Mouse (Mus musculus): Measurements from ENCODE around the gene Xrcc1.
A peak's percentile ranks its signal among the peaks of the same experiment; 100 is the strongest.
"Not testable (repeated sequence)": the region's sequence is repeated elsewhere in the genome, so short reads cannot be mapped to it uniquely, and the experiment has no call there.

The Xrcc1 gene

DNA sequence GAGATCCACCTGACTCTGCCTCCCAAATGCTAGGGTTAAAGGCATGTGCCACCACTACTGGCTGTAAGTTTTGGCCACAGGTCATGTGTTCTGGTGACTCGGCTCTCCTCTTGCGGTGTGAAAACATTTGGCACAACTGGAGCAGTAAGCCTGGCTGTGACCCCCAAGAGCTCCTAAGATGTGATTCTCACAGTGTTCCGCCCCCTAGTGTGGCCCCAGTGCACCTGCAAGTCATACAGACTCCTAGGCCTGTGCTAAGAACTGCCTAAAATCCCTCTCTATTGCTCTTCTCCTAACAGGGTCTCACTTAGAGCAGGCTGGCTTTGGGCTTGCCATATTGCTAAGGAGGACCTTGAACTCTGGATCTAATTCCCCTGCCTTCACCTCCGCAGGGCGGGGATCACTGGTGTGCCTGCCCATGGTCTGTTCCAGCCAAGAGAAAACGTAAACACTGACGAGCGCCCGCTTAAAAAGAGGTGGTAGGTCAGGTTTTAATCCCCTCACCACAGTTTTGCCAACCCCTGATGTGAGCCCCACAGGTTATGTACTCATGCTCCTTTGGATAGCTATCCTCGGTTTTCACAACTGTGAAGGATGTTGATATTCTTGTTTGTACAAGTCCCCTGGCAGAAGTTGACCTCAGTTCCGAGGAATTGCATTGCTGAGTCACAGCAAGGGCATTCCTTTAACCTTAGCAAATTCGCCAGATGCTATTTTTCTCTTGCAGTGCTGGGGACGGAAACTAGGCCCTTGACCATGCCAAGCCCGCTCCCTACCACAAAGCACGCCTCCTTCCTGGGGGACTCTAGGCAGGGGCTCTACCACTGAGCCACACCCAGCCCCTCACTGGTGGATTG lies 53.4 kb downstream of the Xrcc1 start:
- DNase-seq (ENCODE audit: inconsistent age in 2 of 2, low spot score in 1 of 2): peak; percentile 60 to 82

DNA sequence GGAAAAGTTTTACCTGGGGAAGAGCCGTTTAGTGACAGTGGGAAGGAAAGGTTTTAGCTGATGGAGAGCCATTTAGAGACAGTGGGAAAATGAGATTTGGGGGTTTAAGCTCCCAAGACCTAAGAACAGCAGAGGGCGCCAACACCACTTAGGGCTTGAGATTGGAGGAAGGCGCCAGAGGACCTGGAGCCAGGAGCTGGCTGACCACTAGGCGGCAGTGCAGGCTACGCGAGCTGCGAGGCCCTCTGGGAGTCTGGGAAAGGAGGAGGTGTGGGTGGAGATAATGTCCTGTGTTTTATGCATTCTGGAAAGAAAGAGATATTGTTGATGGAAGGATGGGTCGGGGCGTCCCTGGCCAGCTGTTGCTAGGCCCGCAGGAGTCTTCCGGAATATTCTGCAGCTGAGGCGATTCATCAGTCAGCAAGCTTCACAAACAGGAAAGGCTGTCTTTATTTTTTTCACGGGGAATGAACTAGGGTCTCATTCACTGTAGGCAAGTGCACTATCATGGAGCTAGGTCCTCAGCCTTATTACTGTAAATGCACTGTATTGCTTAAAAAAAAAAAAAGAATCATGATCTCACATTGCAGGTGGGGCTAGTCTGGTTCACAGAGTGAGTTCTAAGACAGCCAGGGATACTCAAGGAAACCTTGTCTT lies 55.0 kb downstream of the Xrcc1 start:
- DNase-seq (ENCODE audit: inconsistent age in 2 of 2, low spot score in 1 of 2): peak; percentile 94 to 98

DNA sequence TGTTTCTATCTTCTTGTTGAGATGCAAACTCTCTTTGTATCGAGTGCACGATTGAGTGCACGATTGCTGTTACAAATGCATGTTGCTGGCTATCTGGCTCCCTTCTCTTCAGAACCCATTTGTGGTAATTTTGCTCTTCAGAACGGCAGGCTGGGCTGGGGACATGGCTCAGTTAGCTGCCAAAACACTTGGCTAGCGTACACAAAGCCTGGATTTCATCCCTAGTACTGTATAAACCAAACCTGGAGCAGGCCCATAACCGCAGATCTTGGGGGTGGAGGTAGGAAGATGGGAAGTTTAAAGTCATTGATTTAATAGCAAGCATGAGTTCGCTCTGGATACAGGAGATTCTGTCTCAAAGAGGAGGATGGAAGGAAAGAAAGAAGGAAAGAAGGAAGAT lies 59.5 kb downstream of the Xrcc1 start:
- DNase-seq (ENCODE audit: inconsistent age in 2 of 2, low spot score in 1 of 2): no peak

DNA sequence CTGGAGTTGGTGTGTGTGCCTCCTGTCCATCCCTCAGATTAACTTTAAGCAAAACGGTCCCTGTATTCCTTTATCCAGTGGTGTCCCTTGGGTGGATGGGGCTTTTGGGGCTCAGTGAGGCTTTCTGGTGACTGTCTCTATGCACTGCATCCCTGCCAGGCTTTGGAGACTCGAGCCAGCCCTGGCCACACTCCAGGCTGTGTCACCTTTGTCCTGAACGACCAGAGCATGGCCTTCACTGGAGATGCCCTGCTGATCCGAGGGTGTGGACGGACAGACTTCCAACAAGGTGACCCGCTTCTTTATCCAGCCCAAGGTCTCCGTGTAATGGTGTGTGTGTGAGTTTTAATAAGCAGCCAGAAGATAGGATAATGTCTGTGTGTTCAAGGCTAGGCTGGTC lies 60.0 kb downstream of the Xrcc1 start:
- no peak for DNase-seq (ENCODE audit: inconsistent age in 2 of 2, low spot score in 1 of 2)

DNA sequence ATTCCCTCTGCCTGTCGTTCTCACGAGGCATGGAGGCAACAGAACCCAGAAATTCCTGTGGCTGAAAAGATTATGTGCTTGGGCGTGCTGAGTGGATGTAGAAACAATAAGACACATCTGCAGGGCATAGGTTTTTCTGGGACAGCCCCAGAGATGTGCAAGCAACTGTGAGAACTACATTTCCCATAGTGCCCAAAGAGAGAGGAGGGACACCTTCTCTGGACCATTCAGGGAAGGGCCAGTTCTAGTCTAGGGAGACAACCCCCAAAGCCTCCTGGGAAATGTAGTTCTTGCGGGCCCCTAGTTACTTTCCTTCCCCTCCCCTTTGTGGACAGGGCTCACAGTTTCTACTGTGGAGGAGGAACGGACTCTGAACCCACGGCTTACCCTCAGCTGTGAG lies 61.9 kb downstream of the Xrcc1 start:
- DNase-seq (ENCODE audit: inconsistent age in 2 of 2, low spot score in 1 of 2): peak; percentile 64 to 81

DNA sequence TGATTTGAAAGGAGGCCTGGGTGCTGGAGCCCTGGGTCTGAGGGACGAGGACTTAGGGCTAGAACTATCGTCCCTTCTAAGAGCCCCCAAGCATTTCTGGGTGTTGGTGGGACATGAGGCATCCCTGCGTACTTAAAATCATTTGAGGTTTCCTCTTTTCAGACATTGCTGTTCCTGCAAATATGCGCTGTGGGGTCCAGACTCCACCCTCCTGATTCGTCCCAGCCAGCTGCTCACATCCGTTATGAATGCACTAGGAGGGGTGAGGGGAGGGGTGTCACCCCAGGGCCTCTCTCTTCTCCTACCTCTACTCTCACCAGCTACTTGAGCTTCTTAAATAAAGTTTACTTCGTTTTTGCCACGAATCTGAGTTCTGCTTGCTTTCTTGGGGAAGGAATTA lies 62.5 kb downstream of the Xrcc1 start:
- DNase-seq (ENCODE audit: inconsistent age in 2 of 2, low spot score in 1 of 2): no peak

DNA sequence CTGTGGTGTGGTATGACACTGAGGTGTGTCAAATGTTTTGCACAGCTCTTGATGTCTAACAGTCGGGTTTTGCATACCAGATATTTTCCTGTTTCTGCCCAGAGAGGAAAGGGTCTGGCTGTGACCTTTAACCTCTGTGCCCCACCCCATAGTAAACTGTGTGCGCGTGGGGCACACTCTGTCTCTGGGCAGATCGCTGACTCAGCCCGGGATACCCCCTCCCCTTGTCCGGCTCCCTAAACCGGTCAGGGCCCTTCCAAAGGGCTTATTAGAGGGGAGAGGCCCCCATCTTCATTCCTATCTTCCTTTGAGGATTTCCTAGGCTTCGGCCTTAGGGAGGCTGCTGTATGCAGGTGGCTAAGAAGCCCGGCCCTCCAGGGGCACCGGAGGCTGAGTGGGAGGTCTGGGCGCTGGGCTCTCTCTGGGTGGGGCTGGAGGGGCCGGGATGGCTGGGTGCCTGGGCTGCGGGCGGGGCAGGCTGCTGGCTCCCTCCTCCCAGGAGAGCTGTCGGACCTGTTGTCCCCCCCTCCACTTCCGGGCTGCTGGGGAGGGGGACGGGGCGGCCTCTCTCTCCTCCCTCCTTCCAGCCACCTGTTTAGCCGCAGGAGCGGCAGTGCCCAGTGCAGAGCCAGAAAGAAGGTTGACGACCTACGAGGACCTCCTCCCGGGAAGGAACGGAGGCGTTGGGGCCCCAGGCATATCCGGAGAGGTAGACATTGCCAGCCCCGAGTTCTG lies 64.2 kb downstream of the Xrcc1 start, which contains the start of gene Phldb3:
Gene Phldb3, plus strand, starts transcription at position 620 of the 735 bp plus-strand sequence.
- DNase-seq (ENCODE audit: inconsistent age in 2 of 2, low spot score in 1 of 2): peak in 1 of 2 experiments; percentile 56

DNA sequence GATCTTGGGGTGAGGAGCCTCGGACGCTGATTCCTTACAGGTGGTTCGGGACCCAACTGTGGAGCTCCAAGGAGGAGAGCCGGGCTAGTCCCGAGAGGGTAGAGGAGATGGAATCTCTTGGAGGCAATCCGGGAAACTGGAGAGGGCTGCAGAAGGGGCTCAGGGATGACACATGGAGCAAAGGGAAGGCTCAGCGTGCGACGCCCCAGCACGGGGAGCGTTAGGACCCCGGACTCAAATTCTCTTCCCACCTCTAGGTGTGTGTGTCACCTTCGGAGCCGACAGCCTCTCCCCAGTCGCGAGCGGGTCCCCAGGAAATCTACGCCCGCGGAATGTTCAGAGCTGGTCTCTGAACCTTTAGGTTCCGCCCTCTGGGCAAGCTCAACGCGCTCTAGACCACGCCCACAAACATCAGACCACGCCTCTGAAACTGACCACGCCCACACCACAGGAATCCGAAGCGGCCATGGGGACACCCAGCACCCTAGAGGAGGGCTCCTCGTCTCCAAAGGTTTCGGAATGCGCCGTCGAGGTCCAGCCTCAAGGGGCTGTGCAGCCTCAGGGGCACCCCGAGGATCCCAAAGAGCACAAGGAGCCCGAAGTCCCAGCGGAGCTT lies 64.9 kb downstream of the Xrcc1 start:
- DNase-seq (ENCODE audit: inconsistent age in 2 of 2, low spot score in 1 of 2): peak; percentile 95 to 99

DNA sequence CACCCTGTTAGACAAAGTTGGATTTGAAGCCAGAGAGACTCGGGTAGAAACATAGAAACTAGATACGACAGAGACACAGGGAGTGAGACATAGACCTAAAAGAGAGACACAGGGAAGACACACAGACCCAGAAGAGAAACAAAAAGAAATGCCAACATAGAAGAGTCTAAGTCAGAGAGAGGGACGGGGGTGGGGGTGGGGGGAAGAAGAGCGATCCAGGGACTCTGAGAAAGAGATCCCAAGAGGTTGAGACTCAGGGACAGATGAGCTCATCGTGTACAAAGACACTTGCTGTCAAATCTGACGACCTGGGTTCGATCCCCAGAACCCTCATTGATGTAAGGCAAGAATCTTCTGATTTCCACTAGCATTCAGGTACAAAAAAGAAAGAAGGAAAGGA lies 65.6 kb downstream of the Xrcc1 start:
- DNase-seq (ENCODE audit: inconsistent age in 2 of 2, low spot score in 1 of 2): no peak

DNA sequence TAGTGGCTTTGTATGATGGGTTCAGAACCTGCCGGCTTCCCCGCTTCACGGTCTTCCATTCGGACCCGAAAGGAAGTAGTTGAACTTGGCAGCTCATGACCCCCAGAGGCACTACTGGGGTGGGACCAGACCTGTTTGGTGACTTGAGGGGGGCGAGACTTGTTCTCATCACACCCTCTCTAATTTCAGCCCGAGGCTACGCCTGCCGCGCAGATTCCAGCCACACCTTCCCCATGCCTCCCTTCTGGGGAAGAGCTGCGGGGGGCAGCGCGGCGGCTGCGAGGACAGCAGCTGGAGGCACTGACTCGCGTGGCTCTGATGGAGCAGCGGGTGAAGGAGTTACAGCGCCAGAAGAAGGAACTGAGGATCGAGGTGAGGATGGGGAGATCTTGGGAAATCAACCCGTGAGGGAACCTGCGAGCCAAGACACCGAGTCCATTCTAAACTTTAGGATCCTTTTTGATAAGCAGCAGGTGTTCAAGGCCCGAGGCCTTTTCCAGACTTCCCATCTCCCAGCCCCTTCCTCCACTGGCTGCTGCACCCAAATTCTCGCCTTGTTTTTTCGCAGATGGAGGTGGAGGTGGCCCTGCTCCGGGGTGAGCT lies 66.3 kb downstream of the Xrcc1 start:
- DNase-seq (ENCODE audit: inconsistent age in 2 of 2, low spot score in 1 of 2): no peak

DNA sequence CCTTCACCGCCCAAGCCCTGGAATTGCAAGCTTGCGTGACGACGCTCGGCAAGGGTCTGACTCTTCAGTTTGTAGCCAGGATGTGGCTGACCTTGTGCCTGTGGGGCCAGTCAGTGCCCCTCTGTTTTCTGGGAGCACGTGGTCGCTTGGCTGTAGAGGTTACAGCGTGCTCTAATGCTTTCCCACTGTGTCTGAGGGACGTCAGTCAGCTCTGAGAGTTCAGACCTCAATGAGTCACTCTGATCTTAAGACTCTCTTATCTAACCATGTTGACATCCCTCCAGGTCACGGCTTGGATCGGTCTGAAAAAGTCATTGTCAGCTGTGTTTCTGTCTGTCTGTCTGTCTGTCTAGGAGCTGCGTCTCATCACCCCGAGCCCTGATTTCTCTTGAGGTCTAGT lies 68.7 kb downstream of the Xrcc1 start:
- DNase-seq (ENCODE audit: inconsistent age in 2 of 2, low spot score in 1 of 2): peak; percentile 53 to 57

DNA sequence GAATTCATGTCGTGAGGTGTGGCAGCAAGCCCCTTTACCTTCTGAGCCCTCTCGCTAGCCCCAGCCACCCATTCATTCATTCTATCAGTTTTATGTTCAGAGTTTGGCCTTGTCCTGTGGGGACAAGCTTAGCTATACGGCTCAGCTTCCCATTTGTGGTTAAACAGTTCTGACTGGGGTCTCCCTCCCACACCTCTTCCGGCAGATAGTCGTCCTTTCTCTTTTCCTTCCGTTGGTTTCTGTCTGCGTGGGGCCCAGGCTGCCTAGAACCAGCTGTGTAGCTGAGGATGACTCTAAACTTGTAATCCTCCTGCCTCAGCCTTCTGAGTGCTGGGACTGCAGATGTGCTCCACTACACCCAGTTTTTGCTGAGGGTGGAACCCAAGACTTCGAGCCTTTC lies 71.7 kb downstream of the Xrcc1 start:
- no peak for DNase-seq (ENCODE audit: inconsistent age in 2 of 2, low spot score in 1 of 2)

DNA sequence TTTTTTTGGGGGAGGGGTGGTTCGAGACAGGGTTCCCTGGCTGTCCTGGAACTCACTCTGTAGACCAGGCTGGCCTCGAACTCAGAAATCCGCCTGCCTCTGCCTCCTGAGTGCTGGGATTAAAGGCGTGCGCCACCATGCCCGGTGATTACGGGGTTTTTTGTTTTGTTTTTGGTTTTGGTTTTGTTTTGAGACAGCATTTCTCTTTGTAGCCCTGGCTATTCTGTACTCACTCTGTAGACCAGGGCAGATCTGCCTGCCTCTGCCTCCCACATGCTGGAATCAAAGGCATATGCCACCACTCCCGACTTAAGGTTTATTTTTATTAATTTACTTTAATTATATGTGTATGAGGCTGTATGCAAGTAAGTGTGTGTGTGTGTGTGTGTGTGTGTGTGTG lies 72.3 kb downstream of the Xrcc1 start:
- DNase-seq (ENCODE audit: inconsistent age in 2 of 2, low spot score in 1 of 2): not testable (repeated sequence)

DNA sequence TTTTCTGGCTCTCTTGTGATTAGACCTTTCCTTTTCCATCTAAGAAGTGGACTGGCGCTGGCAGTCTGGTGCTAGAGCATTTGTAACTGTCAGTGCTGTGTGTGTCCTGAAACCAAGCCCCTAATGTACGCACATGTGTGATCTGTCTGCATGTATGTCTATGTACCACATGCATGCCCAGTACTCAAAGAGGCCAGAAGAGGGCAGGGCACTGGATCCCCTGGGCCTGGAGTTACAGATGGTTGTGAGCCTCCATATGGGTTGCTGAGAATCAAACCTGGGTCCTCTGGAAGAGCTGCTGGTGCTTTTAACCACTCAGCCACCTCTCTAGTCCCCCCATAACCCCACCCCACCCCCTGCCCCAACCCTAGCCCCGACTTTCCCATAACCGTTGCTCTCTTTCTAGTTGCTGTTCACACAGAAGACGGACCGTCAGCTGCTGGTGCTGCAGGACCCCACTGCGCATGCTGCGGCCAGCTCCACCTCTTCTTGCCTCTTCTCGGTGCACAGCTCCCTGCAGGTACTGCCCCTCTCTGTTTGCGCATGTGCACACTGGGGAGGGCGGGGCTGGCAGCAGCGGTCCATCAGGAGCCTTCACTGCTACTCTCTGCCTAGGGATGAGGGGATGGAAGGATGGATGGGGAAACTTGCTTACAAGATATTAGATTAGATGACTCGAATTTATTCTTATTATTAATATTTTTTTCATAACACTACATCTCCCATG lies 73.7 kb downstream of the Xrcc1 start:
- DNase-seq (ENCODE audit: inconsistent age in 2 of 2, low spot score in 1 of 2): no peak

DNA sequence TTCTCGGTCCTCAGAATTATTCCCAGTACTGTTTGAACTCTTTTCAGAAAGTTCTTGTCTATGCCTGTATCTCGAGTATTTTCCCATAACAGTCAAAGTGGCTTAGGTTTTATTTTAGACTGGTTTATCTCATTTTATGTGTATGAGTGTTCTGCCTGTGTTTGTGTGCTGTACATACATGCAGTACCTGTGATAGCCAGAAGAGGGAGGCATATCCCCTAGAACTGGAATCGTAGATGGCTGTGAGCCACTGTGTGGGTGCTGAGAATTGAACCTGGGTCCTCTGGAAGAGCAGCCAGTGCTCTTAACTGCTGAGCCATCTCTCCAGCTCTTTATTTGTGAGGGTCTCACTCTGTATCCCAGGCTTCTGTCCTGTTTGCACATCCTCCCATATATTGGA lies 75.1 kb downstream of the Xrcc1 start:
- no peak for DNase-seq (ENCODE audit: inconsistent age in 2 of 2, low spot score in 1 of 2)

DNA sequence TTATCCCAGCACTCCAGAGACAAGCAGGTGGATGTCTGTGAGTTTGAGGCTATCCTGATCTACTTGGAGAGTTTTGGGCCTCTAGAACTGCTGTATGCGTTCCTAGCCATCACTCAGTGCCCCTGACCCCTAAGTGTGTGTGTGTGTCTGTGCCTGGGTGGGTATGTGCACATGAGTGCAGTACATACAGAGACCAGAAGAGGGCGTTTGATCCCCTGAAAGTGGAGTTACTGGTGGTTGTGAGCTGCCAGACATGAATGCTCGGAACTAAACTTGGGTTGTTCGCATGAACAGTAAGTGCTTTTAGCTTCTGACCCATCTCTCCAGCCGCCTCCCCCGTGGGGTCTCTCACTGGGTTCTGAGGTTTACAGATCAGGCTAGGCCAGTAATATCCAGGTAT lies 76.9 kb downstream of the Xrcc1 start:
- no peak for DNase-seq (ENCODE audit: inconsistent age in 2 of 2, low spot score in 1 of 2)

Data from adrenal gland, adult (tissue).